Mouse (Mus musculus) stomach, embryonic 15.5 days (tissue): Measurements from ENCODE around the gene Mib2. TPM values are rescaled to one million over a fixed set of nuclear protein-coding genes. Genes with fewer than 3 reads are reported as not detected.

Source experiments
- polyA plus RNA-seq: library from polyadenylated mRNA; unstranded; fragments of >200 nt; fragmentation: Nextera tagmentation; extraction: Ambion mirVana; gene quantifications from 2 replicates; pipeline ENCODE4 v1.2.1, GENCODE M21; 2015

Gene Mib2
- polyA plus RNA-seq, 1 experiment from 2014 or later, result 24.1 TPM

Other genes starting within 250 kb of the Mib2 start
- 0.28 and 0.46 TPM in 2 replicates for gene Tmem52, start 200.1 kb downstream of the Mib2 start, polyA plus RNA-seq
- gene Gnb1, start 177.8 kb downstream of the Mib2 start, polyA plus RNA-seq, result 446 and 447 TPM in 2 replicates
- gene Nadk, start 106.8 kb downstream of the Mib2 start, polyA plus RNA-seq, result 79.7 and 83.2 TPM in 2 replicates
- 6.9 and 7.9 TPM in 2 replicates for gene Slc35e2, start 67.8 kb downstream of the Mib2 start, polyA plus RNA-seq
- gene Cdk11b, start 44.3 kb downstream of the Mib2 start, polyA plus RNA-seq, result 56.7 and 59.8 TPM in 2 replicates
- not detected in 2 replicates for gene Gm10563, start 23.8 kb downstream of the Mib2 start, polyA plus RNA-seq
- gene Mmp23, start 15.8 kb downstream of the Mib2 start, polyA plus RNA-seq, result 39.6 and 42.0 TPM in 2 replicates
- gene Fndc10, start 25.1 kb upstream of the Mib2 start, polyA plus RNA-seq, result 9.0 and 10.0 TPM in 2 replicates
- gene Ssu72, start 35.6 kb upstream of the Mib2 start, polyA plus RNA-seq, result 141 and 152 TPM in 2 replicates
- gene Tmem240, start 65.6 kb upstream of the Mib2 start, polyA plus RNA-seq, result 0.80 and 0.85 TPM in 2 replicates
- 110 and 114 TPM in 2 replicates for gene Atad3a, start 91.9 kb upstream of the Mib2 start, polyA plus RNA-seq
- 27.6 and 28.2 TPM in 2 replicates for gene Vwa1, start 105.5 kb upstream of the Mib2 start, polyA plus RNA-seq
- 0.55 and 0.89 TPM in 2 replicates for gene Tmem88b, start 116.7 kb upstream of the Mib2 start, polyA plus RNA-seq
- 0.22 TPM in 1 of 2 replicates, not detected in the other for gene Ankrd65, start 121.2 kb upstream of the Mib2 start, polyA plus RNA-seq
- gene Mrpl20, start 133.7 kb upstream of the Mib2 start, polyA plus RNA-seq, result 195 and 219 TPM in 2 replicates
- 166 and 167 TPM in 2 replicates for gene Ccnl2, start 143.3 kb upstream of the Mib2 start, polyA plus RNA-seq
- gene Aurkaip1, start 162.1 kb upstream of the Mib2 start, polyA plus RNA-seq, result 138 and 157 TPM in 2 replicates
- gene Mxra8, start 170.5 kb upstream of the Mib2 start, polyA plus RNA-seq, result 110 and 121 TPM in 2 replicates
- gene Dvl1, start 178.2 kb upstream of the Mib2 start, polyA plus RNA-seq, result 13.7 and 16.0 TPM in 2 replicates
- 0.30 and 0.50 TPM in 2 replicates for gene Tas1r3, start 194.2 kb upstream of the Mib2 start, polyA plus RNA-seq
- gene Cptp, start 200.2 kb upstream of the Mib2 start, polyA plus RNA-seq, result 14.7 and 15.7 TPM in 2 replicates
- gene Ints11, start 200.3 kb upstream of the Mib2 start, polyA plus RNA-seq, result 59.7 and 60.7 TPM in 2 replicates
- gene Pusl1, start 222.6 kb upstream of the Mib2 start, polyA plus RNA-seq, result 51.2 and 51.9 TPM in 2 replicates
- 17.0 and 17.5 TPM in 2 replicates for gene Acap3, start 222.6 kb upstream of the Mib2 start, polyA plus RNA-seq